Mouse (Mus musculus) cortical plate, adult 2 months (tissue): Measurements from ENCODE around the gene Ankrd22.

ENCODE experiments used
- CTCF ChIP-seq: fragments of 200-500 bp; IDR thresholded peaks from 2 replicates; pipeline ENCODE4 v1.5.1; 2011; ENCODE audit warnings: mild to moderate bottlenecking, control low read depth, low read length; ENCODE audit not compliant: insufficient read depth; ENCODE audit errors: extremely low read depth
- POLR2A ChIP-seq: fragments of 200-500 bp; IDR thresholded peaks from 2 replicates; pipeline ENCODE4 v1.6.1; 2011; ENCODE audit warnings: mild to moderate bottlenecking, low read length, control low read depth; ENCODE audit not compliant: insufficient read depth; ENCODE audit errors: extremely low read depth

- no peak for TF ChIP-seq POLR2A
- TF ChIP-seq CTCF = no peak
These were observed 43.2 kb upstream of the Ankrd22 start for GRCm38 (mm10) chr19:34209031-34209430.
